Mouse (Mus musculus) intestine, embryonic 16.5 days (tissue): Measurements from ENCODE around the gene Klc3. TPM values are rescaled to one million over a fixed set of nuclear protein-coding genes. Genes with fewer than 3 reads are reported as not detected.

ENCODE experiments used
- ATAC-seq: fragments of 200-750 bp; cut with Nextera tagmentation; 2 replicates; pipeline ENCODE4 v1.8.0; 2017; ENCODE audit warnings: moderate TSS enrichment, moderate library complexity
- H3K27ac ChIP-seq: fragments of 300-500 bp; sonication (generic); 2 replicates; pipeline ENCODE4 v1.5.1; 2014; ENCODE audit warnings: mild to moderate bottlenecking, low read length
- H3K27me3 ChIP-seq: fragments of 300-500 bp; sonication (generic); replicated peaks from 2 replicates; pipeline ENCODE4 v1.6.1; 2014; ENCODE audit warnings: low read length, control low read depth, mixed read lengths; ENCODE audit not compliant: control insufficient read depth, insufficient read depth
- H3K36me3 ChIP-seq: fragments of 300-500 bp; sonication (generic); 2 replicates; pipeline ENCODE4 v1.6.1; 2014; ENCODE audit warnings: low read length, control low read depth; ENCODE audit not compliant: control insufficient read depth, insufficient read depth
- H3K4me1 ChIP-seq: fragments of 300-500 bp; sonication (generic); 2 replicates; pipeline ENCODE4 v1.6.1; 2014; ENCODE audit warnings: low read length, control low read depth, mixed read lengths; ENCODE audit not compliant: control insufficient read depth, insufficient read depth
- H3K4me2 ChIP-seq: fragments of 300-500 bp; sonication (generic); 2 replicates; pipeline ENCODE4 v1.6.1; 2014; ENCODE audit warnings: low read depth, low read length, control low read depth
- H3K4me3 ChIP-seq: fragments of 300-500 bp; sonication (generic); 2 replicates; pipeline ENCODE4 v1.5.1; 2014; ENCODE audit warnings: mild to moderate bottlenecking, low read length
- H3K9ac ChIP-seq: fragments of 300-500 bp; sonication (generic); 2 replicates; pipeline ENCODE4 v1.6.1; 2014; ENCODE audit warnings: low read depth, low read length
- H3K9me3 ChIP-seq: fragments of 300-500 bp; sonication (generic); 2 replicates; pipeline ENCODE4 v1.6.1; 2016; ENCODE audit warnings: low read length, control low read depth; ENCODE audit not compliant: control insufficient read depth
- WGBS: fragments of 180-500 bp; shearing (Covaris S2); extraction: QIAGEN DNeasy Blood & Tissue Kit; methylation state at CpG from one replicate; pipeline ENCODE4 v1.1.7; 2014; 5-methylcytosine and 5-hydroxymethylcytosine counted together
- polyA plus RNA-seq: library from polyadenylated mRNA; unstranded; fragments of >200 nt; fragmentation: Nextera tagmentation; extraction: Ambion mirVana; gene quantifications from 2 replicates; pipeline ENCODE4 v1.2.1, GENCODE M21; 2015

The Klc3 gene
- polyA plus RNA-seq, 1 experiment from 2014 or later: 2.9 TPM

- H3K27ac ChIP-seq: no peak overlapping the region
- H3K4me3 ChIP-seq: no peak overlapping the region
- WGBS: 86% methylated on average over 6 of the region's 6 CpGs
- no peak overlapping the region for H3K4me2 ChIP-seq
- H3K9me3 ChIP-seq: no peaks in the 10 kb centered on the region
- H3K27me3 ChIP-seq: no peaks in the 10 kb centered on the region
- no peak overlapping the region for H3K9ac ChIP-seq
- no peaks in the 10 kb centered on the region for H3K4me1 ChIP-seq
- no peak for ATAC-seq
- H3K36me3 ChIP-seq: peaks cover 37% of the 10 kb centered on the region
These were observed 26.5 kb upstream of the Klc3 start for GRCm38 (mm10) chr7:19430402-19430801.

GRCm38 (mm10) chr7:19429726-19430125 lies 25.8 kb upstream of the Klc3 start:
- Histone ChIP-seq H3K36me3 (peaks cover 40% of the 10 kb centered on the region), H3K27me3 (no peaks in the 10 kb centered on the region), H3K4me2 (no peak overlapping the region), H3K27ac (no peak overlapping the region), H3K9me3 (no peaks in the 10 kb centered on the region), H3K4me3 (no peak overlapping the region), H3K4me1 (no peaks in the 10 kb centered on the region), H3K9ac (no peak overlapping the region)
- no peak for ATAC-seq
- 74% methylated on average over 8 of the region's 8 CpGs for WGBS

GRCm38 (mm10) chr7:19427999-19428650 lies 24.2 kb upstream of the Klc3 start:
- H3K36me3 ChIP-seq: peaks cover 33% of the 10 kb centered on the region
- H3K9me3 ChIP-seq: no peaks in the 10 kb centered on the region
- H3K4me3 ChIP-seq: no peak overlapping the region
- no peaks in the 10 kb centered on the region for H3K4me1 ChIP-seq
- H3K4me2 ChIP-seq: no peak overlapping the region
- no peaks in the 10 kb centered on the region for H3K27me3 ChIP-seq
- WGBS: 75% methylated on average over 15 of the region's 15 CpGs
- H3K27ac ChIP-seq: no peak overlapping the region
- H3K9ac ChIP-seq: no peak overlapping the region
- no peak for ATAC-seq

GRCm38 (mm10) chr7:19426888-19427287 lies 23.0 kb upstream of the Klc3 start:
- H3K4me2 ChIP-seq: no peak overlapping the region
- H3K9ac ChIP-seq: no peak overlapping the region
- no peaks in the 10 kb centered on the region for H3K27me3 ChIP-seq
- H3K9me3 ChIP-seq: no peaks in the 10 kb centered on the region
- H3K4me3 ChIP-seq: no peak overlapping the region
- H3K4me1 ChIP-seq: no peaks in the 10 kb centered on the region
- peaks cover 22% of the 10 kb centered on the region for H3K36me3 ChIP-seq
- 90% methylated on average over 6 of the region's 6 CpGs for WGBS
- no peak for ATAC-seq
- H3K27ac ChIP-seq: no peak overlapping the region

- ATAC-seq: no peak
- no peak overlapping the region for H3K4me2 ChIP-seq
- H3K36me3 ChIP-seq: peaks cover 17% of the 10 kb centered on the region
- no peak overlapping the region for H3K4me3 ChIP-seq
- H3K9ac ChIP-seq: no peak overlapping the region
- no peaks in the 10 kb centered on the region for H3K27me3 ChIP-seq
- WGBS: 79% methylated on average over 6 of the region's 6 CpGs
- H3K27ac ChIP-seq: no peak overlapping the region
- no peaks in the 10 kb centered on the region for H3K9me3 ChIP-seq
- H3K4me1 ChIP-seq: no peaks in the 10 kb centered on the region
These were observed 22.4 kb upstream of the Klc3 start for GRCm38 (mm10) chr7:19426349-19426748.

- Histone ChIP-seq H3K27ac (no peak overlapping the region), H3K9ac (no peak overlapping the region), H3K36me3 (peaks cover 16% of the 10 kb centered on the region), H3K4me1 (peaks cover 8% of the 10 kb centered on the region; the same call in 1 of the 2 replicates), H3K27me3 (peaks cover 18% of the 10 kb centered on the region), H3K4me2 (no peak overlapping the region), H3K4me3 (no peak overlapping the region), H3K9me3 (no peaks in the 10 kb centered on the region)
- ATAC-seq: no peak
- 58% methylated on average over 4 of the region's 4 CpGs for WGBS
These were observed 20.1 kb upstream of the Klc3 start for GRCm38 (mm10) chr7:19424051-19424450.

- Histone ChIP-seq H3K27me3 (peaks cover 23% of the 10 kb centered on the region), H3K36me3 (peaks cover 16% of the 10 kb centered on the region), H3K4me3 (no peak overlapping the region), H3K9me3 (no peaks in the 10 kb centered on the region), H3K4me2 (no peak overlapping the region), H3K4me1 (peaks cover 8% of the 10 kb centered on the region; the same call in 1 of the 2 replicates), H3K9ac (no peak overlapping the region), H3K27ac (no peak overlapping the region)
- 83% methylated on average over 3 of the region's 3 CpGs for WGBS
- no peak for ATAC-seq
These were observed 19.2 kb upstream of the Klc3 start for GRCm38 (mm10) chr7:19423083-19423482.

GRCm38 (mm10) chr7:19420821-19421636 lies 17.1 kb upstream of the Klc3 start:
- 9% methylated on average over 43 of the region's 43 CpGs for WGBS
- peaks cover 8% of the 10 kb centered on the region; the same call in 1 of the 2 replicates for H3K4me1 ChIP-seq
- peaks cover 9% of the 10 kb centered on the region for H3K36me3 ChIP-seq
- peak overlapping the region; percentile 81 for H3K4me2 ChIP-seq
- no peak overlapping the region for H3K27ac ChIP-seq
- peaks cover 23% of the 10 kb centered on the region for H3K27me3 ChIP-seq
- peak overlapping the region; percentile 45 for H3K4me3 ChIP-seq
- peak overlapping the region; percentile 37; the same call in 1 of the 2 replicates for H3K9ac ChIP-seq
- ATAC-seq: peak; percentile 97
- no peaks in the 10 kb centered on the region for H3K9me3 ChIP-seq

- 5% methylated on average over 28 of the region's 28 CpGs for WGBS
- no peak; the same call in 1 of the 2 replicates for ATAC-seq
These were observed 16.2 kb upstream of the Klc3 start for GRCm38 (mm10) chr7:19420121-19420520.

More at GRCm38 (mm10) chr7:19420121-19420520, 16.2 kb upstream of the Klc3 start:
- no peaks in the 10 kb centered on the region for H3K36me3 ChIP-seq
- no peaks in the 10 kb centered on the region for H3K9me3 ChIP-seq
- no peak overlapping the region for H3K9ac ChIP-seq
- H3K27me3 ChIP-seq: peaks cover 23% of the 10 kb centered on the region
- peak overlapping the region; percentile 34 for H3K4me2 ChIP-seq
- H3K4me1 ChIP-seq: peaks cover 8% of the 10 kb centered on the region; the same call in 1 of the 2 replicates
- peak overlapping the region; percentile 11; the same call in 1 of the 2 replicates for H3K4me3 ChIP-seq
- H3K27ac ChIP-seq: no peak overlapping the region
